Mouse (Mus musculus) lung, embryonic 14.5 days (tissue): Measurements from ENCODE around the gene Gpr180. TPM values are rescaled to one million over a fixed set of nuclear protein-coding genes. Genes with fewer than 3 reads are reported as not detected.

Source experiments
- ATAC-seq: fragments of 200-750 bp; cut with Nextera tagmentation; 2 replicates; pipeline ENCODE4 v1.8.0; 2017; ENCODE audit warnings: mild to moderate bottlenecking, moderate TSS enrichment, moderate library complexity; ENCODE audit not compliant: insufficient read depth
- DNase-seq: peaks from one replicate; pipeline ENCODE4 v3.0.0-alpha.2; 2015
- H3K27ac ChIP-seq: fragments of 300-500 bp; sonication (generic); 2 replicates; pipeline ENCODE4 v1.5.1; 2014; ENCODE audit warnings: low read depth, mild to moderate bottlenecking, moderate library complexity
- H3K27me3 ChIP-seq: fragments of 300-500 bp; sonication (generic); 2 replicates; pipeline ENCODE4 v1.6.1; 2014; ENCODE audit warnings: low read length, control low read depth; ENCODE audit not compliant: insufficient read depth
- H3K36me3 ChIP-seq: fragments of 300-500 bp; sonication (generic); 2 replicates; pipeline ENCODE4 v1.6.1; 2014; ENCODE audit warnings: control low read depth; ENCODE audit not compliant: insufficient read depth
- H3K4me1 ChIP-seq: fragments of 300-500 bp; sonication (generic); 2 replicates; pipeline ENCODE4 v1.6.1; 2014; ENCODE audit warnings: antibody characterized with exemption, control low read depth; ENCODE audit not compliant: insufficient read depth
- H3K4me2 ChIP-seq: fragments of 300-500 bp; sonication (generic); 2 replicates; pipeline ENCODE4 v1.6.1; 2014; ENCODE audit warnings: mild to moderate bottlenecking
- H3K4me3 ChIP-seq: fragments of 300-500 bp; sonication (generic); 2 replicates; pipeline ENCODE4 v1.5.1; 2014; ENCODE audit warnings: low read depth, low read length
- H3K9ac ChIP-seq: fragments of 300-500 bp; sonication (generic); 2 replicates; pipeline ENCODE4 v1.6.1; 2014
- H3K9me3 ChIP-seq: fragments of 300-500 bp; sonication (generic); 2 replicates; pipeline ENCODE4 v1.6.1; 2016; ENCODE audit warnings: low read depth, low read length, control low read depth
- CTCF ChIP-seq: IDR thresholded peaks from 2 replicates; pipeline ENCODE4 v1.5.1; 2016; ENCODE audit warnings: antibody characterized with exemption, low read depth
- WGBS: fragments of 180-500 bp; shearing (Covaris S2); extraction: QIAGEN DNeasy Blood & Tissue Kit; methylation state at CpG from one replicate; pipeline ENCODE4 v1.1.7; 2014; 5-methylcytosine and 5-hydroxymethylcytosine counted together
- polyA plus RNA-seq: library from polyadenylated mRNA; unstranded; fragments of >200 nt; fragmentation: Nextera tagmentation; extraction: Ambion mirVana; gene quantifications from 2 replicates; pipeline ENCODE4 v1.2.1, GENCODE M21; 2014

Gene Gpr180
- polyA plus RNA-seq, 1 experiment from 2014 or later, result 64.2 TPM

DNA sequence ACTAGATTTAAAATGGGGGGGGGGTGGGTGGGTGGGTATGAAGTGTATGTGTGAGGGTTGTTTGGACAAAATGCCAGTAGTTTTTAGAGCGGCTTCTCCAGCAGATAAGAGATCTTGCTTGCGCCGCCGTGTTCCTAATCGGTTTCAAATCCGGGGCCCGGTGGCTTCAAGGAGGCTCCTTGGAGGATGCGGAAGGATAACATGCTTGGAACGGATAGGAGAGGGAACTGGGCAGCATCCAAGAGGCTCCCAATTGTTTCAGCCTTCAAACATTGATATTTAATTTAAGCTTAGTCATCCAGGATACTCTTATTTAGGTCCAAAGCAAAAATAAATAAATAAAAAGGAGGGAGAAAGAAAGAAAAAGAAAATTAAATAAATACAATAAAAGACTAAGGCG is 56.7 kb downstream of the Gpr180 start:
- H3K27ac ChIP-seq, result no peak overlapping the region
- TF ChIP-seq CTCF, result no peak
- no peaks in the 10 kb centered on the region for H3K9me3 ChIP-seq
- WGBS, result 33% methylated on average over 10 of the region's 10 CpGs
- no peak overlapping the region for H3K4me2 ChIP-seq
- DNase-seq (no peak), ATAC-seq (no peak)
- no peaks in the 10 kb centered on the region for H3K36me3 ChIP-seq
- H3K4me1 ChIP-seq, result no peaks in the 10 kb centered on the region
- no peak overlapping the region for H3K4me3 ChIP-seq
- H3K27me3 ChIP-seq, result peaks cover 6% of the 10 kb centered on the region; the same call in 1 of the 2 replicates
- no peak overlapping the region for H3K9ac ChIP-seq

DNA sequence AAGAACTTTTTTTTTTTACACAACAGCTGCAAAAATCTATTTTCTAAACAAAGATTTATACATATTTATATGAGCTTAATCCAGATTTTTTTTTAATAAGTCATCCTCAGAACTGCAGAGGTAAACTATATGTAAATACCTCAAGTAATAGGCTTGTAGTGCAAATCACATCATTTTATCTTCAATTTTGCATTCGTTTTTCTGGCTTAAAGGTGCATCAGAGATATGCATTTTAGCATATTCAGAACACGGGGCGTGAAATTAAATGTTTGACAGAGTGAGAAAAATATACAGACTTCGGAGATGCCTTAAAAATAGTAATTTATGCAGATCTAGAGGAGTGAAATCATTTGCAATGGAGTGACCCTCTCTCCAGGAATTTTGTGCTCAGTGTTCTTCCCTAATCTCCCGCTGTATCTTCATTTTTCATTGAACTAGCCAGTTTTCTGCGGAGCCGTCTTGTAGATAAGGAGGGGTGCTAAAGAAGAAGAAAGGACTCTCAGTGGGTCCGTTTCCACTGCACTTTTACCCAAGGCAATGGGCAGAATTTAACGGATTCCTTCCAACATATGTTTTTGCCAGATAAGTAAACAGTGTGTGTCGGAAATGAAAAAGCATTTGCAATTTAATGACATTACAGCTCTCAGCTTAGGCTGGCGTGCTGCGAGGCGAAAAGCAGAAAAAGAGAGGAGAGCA is 57.4 kb downstream of the Gpr180 start:
- peaks cover 6% of the 10 kb centered on the region; the same call in 1 of the 2 replicates for H3K27me3 ChIP-seq

DNA sequence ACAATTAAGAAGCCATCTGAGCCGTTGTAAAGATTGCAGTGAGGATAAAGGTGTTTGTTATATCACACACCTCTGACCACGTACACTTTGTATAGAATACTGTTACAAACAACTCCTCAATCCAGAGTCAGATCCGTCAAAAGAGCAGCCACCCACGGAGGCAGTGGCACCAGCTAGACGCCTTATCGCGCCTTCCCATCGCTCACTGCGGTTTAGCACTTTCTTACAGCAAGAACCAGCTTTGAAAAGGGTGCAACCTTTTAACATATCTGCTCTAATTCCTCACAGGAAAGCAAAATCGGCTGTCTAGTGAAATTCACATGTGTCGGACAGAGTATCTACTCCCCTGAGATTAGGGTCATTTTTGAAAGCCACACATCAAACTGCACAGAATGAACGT is 60.1 kb downstream of the Gpr180 start:
- no peak overlapping the region for H3K27ac ChIP-seq
- H3K9me3 ChIP-seq, result no peaks in the 10 kb centered on the region
- WGBS, result 53% methylated on average over 12 of the region's 12 CpGs
- no peak overlapping the region for H3K4me2 ChIP-seq
- H3K4me1 ChIP-seq, result no peaks in the 10 kb centered on the region
- ATAC-seq (no peak), DNase-seq (no peak)
- no peak for TF ChIP-seq CTCF
- H3K36me3 ChIP-seq, result no peaks in the 10 kb centered on the region
- peaks cover 6% of the 10 kb centered on the region; the same call in 1 of the 2 replicates for H3K27me3 ChIP-seq
- no peak overlapping the region for H3K4me3 ChIP-seq
- H3K9ac ChIP-seq, result no peak overlapping the region

More for the DNA sequence above, 57.4 kb downstream of the Gpr180 start:
- 0 out of 2 replicates have a peak overlapping the region, but pooled peaks have one; percentile 6 for H3K4me2 ChIP-seq
- ATAC-seq (no peak), DNase-seq (peak; percentile 21)
- H3K9ac ChIP-seq, result no peak overlapping the region
- no peaks in the 10 kb centered on the region for H3K36me3 ChIP-seq
- H3K9me3 ChIP-seq, result no peaks in the 10 kb centered on the region
- WGBS, result 39% methylated on average over 13 of the region's 13 CpGs
- H3K27ac ChIP-seq, result no peak overlapping the region
- no peak overlapping the region for H3K4me3 ChIP-seq
- H3K4me1 ChIP-seq, result no peaks in the 10 kb centered on the region
- no peak for TF ChIP-seq CTCF

DNA sequence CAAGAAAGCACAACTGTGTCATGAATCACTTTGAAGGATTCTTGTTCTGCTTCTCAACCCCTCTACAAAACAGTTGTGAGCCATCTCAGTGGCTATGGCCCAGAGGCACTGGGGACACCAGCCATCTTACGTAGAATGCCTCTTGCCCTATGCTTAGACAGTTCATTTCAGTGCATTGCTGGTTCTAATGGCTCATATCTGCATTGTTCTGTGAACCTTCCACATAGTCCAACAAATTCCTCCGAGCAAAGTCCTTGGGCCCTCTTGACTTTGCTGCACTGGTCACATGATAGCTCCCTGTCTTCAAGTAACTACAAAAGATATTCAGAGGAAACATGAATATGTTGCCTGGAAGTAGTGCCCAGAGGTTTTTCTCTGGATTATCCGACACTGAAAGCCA is 63.8 kb downstream of the Gpr180 start:
- no peak for ATAC-seq
- Histone ChIP-seq H3K9me3 (no peaks in the 10 kb centered on the region), H3K27ac (no peak overlapping the region)

DNA sequence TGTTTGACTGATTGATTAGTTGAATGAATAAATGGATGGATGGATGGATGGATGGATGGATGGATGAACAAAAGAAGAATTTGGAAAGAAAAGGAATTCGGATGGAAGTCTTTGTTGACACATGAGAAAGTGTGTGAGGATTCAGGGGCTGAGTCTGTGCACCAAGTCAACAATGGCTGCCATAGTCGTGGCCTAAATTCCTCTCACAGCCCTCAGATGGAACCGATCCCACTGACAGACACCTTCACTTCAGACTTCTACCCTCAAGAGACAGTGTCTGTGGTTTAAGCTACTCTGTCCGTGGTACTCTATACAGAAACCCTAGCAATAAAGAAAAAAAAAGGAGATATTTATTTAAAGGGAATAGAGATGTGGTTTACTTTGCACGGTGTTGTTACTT is 65.0 kb downstream of the Gpr180 start:
- no peak overlapping the region for H3K4me3 ChIP-seq
- no peak for DNase-seq
- H3K9ac ChIP-seq, result no peak overlapping the region
- WGBS, result 81% methylated on average over 5 of the region's 5 CpGs
- H3K9me3 ChIP-seq, result no peaks in the 10 kb centered on the region
- H3K36me3 ChIP-seq, result no peaks in the 10 kb centered on the region
- no peak overlapping the region for H3K4me2 ChIP-seq
- no peaks in the 10 kb centered on the region for H3K27me3 ChIP-seq
- ATAC-seq, result no peak
- H3K4me1 ChIP-seq, result no peaks in the 10 kb centered on the region
- no peak for TF ChIP-seq CTCF
- no peak overlapping the region for H3K27ac ChIP-seq

More for the DNA sequence above, 63.8 kb downstream of the Gpr180 start:
- Histone ChIP-seq H3K4me1 (no peaks in the 10 kb centered on the region), H3K9ac (no peak overlapping the region), H3K4me3 (no peak overlapping the region), H3K4me2 (no peak overlapping the region), H3K36me3 (no peaks in the 10 kb centered on the region), H3K27me3 (no peaks in the 10 kb centered on the region)
- 85% methylated on average over 3 of the region's 3 CpGs for whole genome bisulfite sequencing
- DNase-seq, result no peak
- no peak for TF ChIP-seq CTCF

DNA sequence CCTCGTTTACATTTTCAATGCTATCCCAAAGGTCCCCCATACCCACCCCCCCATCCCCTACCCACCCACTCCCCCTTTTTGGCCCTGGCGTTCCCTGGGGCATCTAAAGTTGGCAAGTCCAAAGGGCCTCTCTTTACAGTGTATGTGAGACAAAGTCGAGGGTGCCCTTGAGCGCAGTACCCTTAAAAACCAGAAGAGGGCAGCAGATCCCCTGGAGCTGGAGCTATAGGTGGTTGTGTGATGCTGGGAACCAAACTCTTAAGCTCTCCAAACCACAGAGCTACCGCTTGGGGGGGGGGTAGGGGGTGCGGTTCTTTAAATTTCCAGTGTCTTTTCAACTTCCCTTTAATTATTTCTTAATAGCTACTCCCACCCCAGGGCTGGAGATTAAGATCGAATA is 66.1 kb downstream of the Gpr180 start:
- ATAC-seq (no peak), DNase-seq (no peak)
- H3K9ac ChIP-seq, result no peak overlapping the region
- H3K27ac ChIP-seq, result no peak overlapping the region
- H3K27me3 ChIP-seq, result no peaks in the 10 kb centered on the region
- no peaks in the 10 kb centered on the region for H3K36me3 ChIP-seq
- H3K4me3 ChIP-seq, result no peak overlapping the region
- peak; percentile 42 for TF ChIP-seq CTCF
- H3K4me1 ChIP-seq, result no peaks in the 10 kb centered on the region
- no peak overlapping the region for H3K4me2 ChIP-seq
- no peaks in the 10 kb centered on the region for H3K9me3 ChIP-seq
- WGBS, result 67% methylated on average over 7 of the region's 7 CpGs

DNA sequence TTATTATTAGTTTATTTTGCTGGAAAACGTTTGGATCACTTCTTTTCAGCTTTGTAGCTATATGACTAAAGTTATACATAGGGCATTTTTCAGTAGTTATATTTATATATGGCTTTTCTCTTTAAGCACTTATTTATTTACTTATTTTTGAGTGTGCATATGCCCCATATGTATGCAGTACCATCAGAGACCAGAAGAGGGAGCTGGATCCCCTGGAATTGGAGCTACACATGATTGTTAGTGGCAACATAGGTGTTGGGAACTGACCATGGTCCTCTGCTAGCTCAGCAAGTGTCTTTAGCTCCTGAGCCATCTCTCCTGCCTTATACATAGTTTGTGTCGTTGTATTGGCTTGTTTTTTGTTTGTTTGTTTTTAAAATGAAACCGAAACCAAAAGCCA is 70.4 kb downstream of the Gpr180 start:
- no peak overlapping the region for H3K4me3 ChIP-seq
- WGBS, result 78% methylated on average over 3 of the region's 3 CpGs
- TF ChIP-seq CTCF, result peak; percentile 45
- no peak overlapping the region for H3K9ac ChIP-seq
- no peaks in the 10 kb centered on the region for H3K36me3 ChIP-seq
- H3K9me3 ChIP-seq, result no peaks in the 10 kb centered on the region
- no peaks in the 10 kb centered on the region for H3K27me3 ChIP-seq
- H3K4me1 ChIP-seq, result no peaks in the 10 kb centered on the region
- no peak overlapping the region for H3K27ac ChIP-seq
- H3K4me2 ChIP-seq, result no peak overlapping the region
- ATAC-seq (no peak), DNase-seq (no peak)
